Mouse (Mus musculus) E14TG2a.4 (cell line): ENCODE data around the gene Naa40.

Experiments
- H3K27me3 ChIP-seq: 2 replicates; pipeline ENCODE4 v1.6.1; 2014; ENCODE audit warnings: low read length, control low read depth; ENCODE audit not compliant: insufficient read depth
- H3K36me3 ChIP-seq: 2 replicates; pipeline ENCODE4 v1.6.1; 2014; ENCODE audit warnings: low read length, control low read depth; ENCODE audit not compliant: insufficient read depth
- H3K4me1 ChIP-seq: replicated peaks from 2 replicates; pipeline ENCODE4 v1.6.1; 2014; ENCODE audit warnings: low read depth, low read length, control low read depth
- H3K4me3 ChIP-seq: replicated peaks from 2 replicates; pipeline ENCODE4 v1.5.1; 2014; ENCODE audit warnings: mild to moderate bottlenecking, low read length
- H3K9me3 ChIP-seq: 2 replicates; pipeline ENCODE4 v1.6.1; 2014; ENCODE audit warnings: low read length, control low read depth
- CTCF ChIP-seq: conservative IDR thresholded peaks from 2 replicates; pipeline ENCODE4 v1.5.1; 2014; ENCODE audit warnings: low read length
- NANOG ChIP-seq: IDR thresholded peaks from 2 replicates; pipeline ENCODE4 v1.6.1; 2014; ENCODE audit warnings: borderline replicate concordance, low read length, mixed read lengths
- POU5F1 ChIP-seq: IDR thresholded peaks from 2 replicates; pipeline ENCODE4 v1.6.1; 2014; ENCODE audit warnings: low read length, borderline replicate concordance

The Naa40 gene

DNA sequence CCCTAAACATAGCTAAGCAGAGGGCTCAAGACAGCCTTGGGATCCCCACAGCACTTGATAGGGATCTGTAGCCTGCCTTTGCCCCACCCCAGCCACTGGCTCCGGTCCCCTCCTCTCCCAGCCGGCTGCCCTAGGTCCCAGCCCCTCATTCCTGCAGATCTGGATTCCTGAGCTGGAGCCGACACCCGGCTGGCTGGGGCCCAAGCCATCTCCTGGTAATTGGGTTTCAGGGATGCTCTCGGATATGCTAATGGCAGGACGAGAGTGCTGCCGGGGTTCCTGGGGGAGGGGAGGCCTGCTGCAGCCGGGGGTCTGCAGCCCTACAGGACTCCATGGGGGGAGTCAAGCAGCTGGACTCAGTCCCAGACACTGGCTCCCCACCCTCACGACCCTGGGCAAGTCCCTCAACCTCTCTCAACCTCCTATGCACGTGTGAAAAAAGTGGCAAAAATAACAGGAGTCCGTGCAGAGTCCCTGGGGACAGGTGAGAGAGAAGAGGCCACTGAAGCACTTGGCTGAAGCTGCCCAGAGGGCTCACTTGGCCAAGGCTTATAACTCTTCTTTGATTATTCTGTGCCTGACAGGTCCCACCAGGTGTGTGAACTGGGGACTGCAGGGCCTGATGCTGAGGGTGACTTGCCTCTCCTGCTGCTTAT is 64.8 kb downstream of the Naa40 start:
- peaks cover 46% of the 10 kb centered on the region for H3K27me3 ChIP-seq
- no peaks in the 10 kb centered on the region for H3K36me3 ChIP-seq
- TF ChIP-seq NANOG (no peak), CTCF (no peak), POU5F1 (no peak)
- peaks cover 73% of the 10 kb centered on the region for H3K4me1 ChIP-seq
- H3K9me3 ChIP-seq, result no peaks in the 10 kb centered on the region
- H3K4me3 ChIP-seq, result peak overlapping the region; percentile 29
